Mouse (Mus musculus) layer of hippocampus, adult 9-10 months (tissue): ENCODE results near the gene Tcl1b5.
A peak's percentile ranks its signal among the peaks of the same experiment; 100 is the strongest.
"Not testable (repeated sequence)": the region's sequence is repeated elsewhere in the genome, so short reads cannot be mapped to it uniquely, and the experiment has no call there.

Experiments used
- DNase-seq: peaks from one replicate; pipeline ENCODE4 v3.0.0; 2022; ENCODE audit warnings: low spot score

Tcl1b5 gene

DNA sequence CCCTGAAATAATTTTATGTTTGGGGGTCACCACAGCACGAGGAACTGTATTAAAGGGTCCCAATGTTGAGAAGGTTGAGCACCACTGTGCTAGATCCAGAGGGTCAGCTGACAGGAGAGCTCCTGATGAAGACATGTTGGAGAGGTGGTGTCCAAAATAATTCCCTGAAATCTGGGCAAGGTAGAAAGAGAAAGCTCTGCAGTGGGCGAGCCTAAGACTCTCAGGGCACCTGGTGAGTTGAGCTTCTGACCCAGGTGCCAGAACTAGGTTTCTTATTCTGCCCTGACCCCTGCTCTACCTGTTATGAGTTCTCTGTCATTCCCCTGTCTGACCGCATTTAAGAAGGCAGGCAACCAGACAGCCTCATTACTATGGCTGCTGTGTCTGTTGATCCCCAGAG lies at the start of gene Tcl1b5:
TSS of gene Tcl1b5 (plus strand) at position 301 of the 400 bp plus-strand sequence.
- DNase-seq: not testable (repeated sequence)

GRCm38 (mm10) chr12:105126516-105126915 lies 49.6 kb upstream of the Tcl1b5 start:
- DNase-seq: no peak

DNA sequence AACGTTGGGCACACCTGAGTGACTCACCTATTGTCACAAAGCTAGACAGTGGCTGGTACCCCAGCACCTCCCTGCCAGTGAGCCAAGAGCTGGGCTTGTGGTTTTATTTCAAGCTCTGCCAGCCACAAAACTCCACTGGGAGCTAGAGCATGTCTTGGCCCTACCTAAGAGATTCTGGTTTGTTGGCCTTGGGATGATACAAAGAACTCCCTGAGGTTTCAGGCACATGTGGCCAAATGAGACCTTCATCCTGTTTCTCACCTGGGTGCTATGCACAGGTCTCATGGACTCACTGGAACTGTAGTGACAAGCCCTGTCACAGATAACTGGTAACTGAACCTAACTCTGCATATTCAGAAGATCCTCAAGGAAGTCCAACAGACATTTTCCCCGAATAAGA lies 48.5 kb upstream of the Tcl1b5 start:
- DNase-seq: no peak

- not testable (repeated sequence) for DNase-seq
Measured at GRCm38 (mm10) chr12:105129494-105130205, 46.5 kb upstream of the Tcl1b5 start.

- DNase-seq: not testable (repeated sequence)
Measured at GRCm38 (mm10) chr12:105134167-105134566, 42.0 kb upstream of the Tcl1b5 start.

DNA sequence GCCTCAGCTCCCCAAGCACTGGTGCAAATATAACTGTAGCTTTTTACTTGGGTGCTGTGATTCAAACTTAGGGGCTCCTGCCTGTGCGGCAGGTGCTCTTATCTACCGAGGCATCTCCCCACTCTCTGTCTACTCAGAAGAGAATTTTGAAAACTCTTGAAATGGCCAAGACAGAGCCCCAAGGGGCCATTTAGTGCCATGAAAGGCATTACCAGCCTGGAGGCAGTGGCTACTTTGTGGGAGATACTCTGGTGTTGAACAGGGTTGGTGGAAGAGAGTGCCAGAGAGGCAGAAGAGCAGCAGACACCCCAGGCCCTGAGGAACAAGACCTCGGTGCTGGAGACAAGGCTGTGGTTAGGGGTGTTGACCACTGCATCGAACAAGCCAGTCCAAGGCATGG lies 41.3 kb upstream of the Tcl1b5 start:
- DNase-seq: not testable (repeated sequence)

GRCm38 (mm10) chr12:105137729-105138128 lies 38.4 kb upstream of the Tcl1b5 start:
- not testable (repeated sequence) for DNase-seq

GRCm38 (mm10) chr12:105143096-105143495 lies 33.0 kb upstream of the Tcl1b5 start:
- no peak for DNase-seq

DNA sequence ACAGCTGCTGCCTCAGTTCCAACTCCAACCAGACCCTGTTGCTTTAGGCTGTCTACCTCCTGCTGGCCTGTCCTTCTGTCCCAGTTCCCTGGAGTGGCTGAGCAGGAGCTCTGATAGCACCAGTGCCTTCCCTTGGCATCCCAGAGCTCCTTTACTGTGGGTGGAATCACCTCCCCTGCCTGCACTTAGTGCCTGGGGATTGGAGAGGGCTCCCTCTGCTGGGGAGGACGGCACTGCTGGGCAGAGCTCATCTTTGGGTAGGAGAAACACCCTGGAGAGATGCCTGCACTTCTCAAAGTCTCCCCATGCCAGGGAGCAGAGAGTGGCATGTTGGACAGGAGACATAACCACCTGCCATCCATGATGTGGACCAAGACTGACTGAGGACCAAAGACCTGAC lies 31.2 kb upstream of the Tcl1b5 start:
- not testable (repeated sequence) for DNase-seq

- DNase-seq: no peak
Measured at GRCm38 (mm10) chr12:105145714-105146113, 30.4 kb upstream of the Tcl1b5 start, which contains the start of gene Tcl1b2. TSS of gene Tcl1b2 (plus strand) at chr12:105146014.

DNA sequence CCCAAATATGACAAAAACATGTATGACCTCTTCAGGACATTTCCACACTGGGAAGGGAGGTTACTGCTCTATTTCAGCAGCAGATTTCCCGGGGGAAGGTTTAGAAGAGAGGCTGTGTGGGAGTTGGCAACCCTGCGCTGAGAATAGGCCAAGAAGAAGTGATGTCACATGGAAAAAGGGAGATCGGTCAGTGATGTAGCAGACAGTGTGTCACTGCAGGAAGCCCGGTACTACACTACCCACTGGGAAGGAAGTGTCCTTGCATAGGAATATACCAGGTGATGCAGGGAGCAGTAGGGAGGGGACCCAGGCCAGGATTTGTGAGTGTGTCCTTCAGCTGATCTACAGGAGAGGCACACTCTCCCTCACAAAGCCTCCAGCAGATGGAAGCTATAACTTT lies 20.9 kb upstream of the Tcl1b5 start:
- DNase-seq: not testable (repeated sequence)

- no peak for DNase-seq
Measured at GRCm38 (mm10) chr12:105158842-105159241, 17.3 kb upstream of the Tcl1b5 start.

DNA sequence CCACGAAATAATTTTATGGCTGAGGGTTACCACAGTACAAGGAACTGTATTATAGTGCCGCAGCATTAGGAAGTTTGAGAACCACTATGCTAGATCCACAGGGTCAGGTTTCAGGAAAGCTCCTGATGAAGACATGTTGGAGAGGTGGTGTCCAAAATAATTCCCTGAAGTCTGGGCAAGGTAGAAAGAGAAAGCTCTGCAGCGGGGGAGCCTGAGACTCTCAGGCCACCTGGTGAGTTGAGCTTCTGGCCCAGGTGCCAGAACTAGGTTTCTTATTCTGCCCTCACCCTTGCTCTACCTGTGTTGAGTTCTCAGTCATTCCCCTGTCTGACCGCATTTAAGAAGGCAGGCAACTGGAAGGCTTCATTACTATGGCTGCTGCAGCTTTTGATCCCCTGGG lies 16.8 kb upstream of the Tcl1b5 start, which contains the start of gene Tcl1b1:
TSS of gene Tcl1b1 (plus strand) at position 301 of the 400 bp plus-strand sequence.
- no peak for DNase-seq

GRCm38 (mm10) chr12:105166734-105167133 lies 9.4 kb upstream of the Tcl1b5 start:
- no peak for DNase-seq

- DNase-seq: no peak
Measured at GRCm38 (mm10) chr12:105173366-105173765, 2.8 kb upstream of the Tcl1b5 start.

- peak; percentile 17 for DNase-seq
Measured at GRCm38 (mm10) chr12:105174318-105174717, 1.8 kb upstream of the Tcl1b5 start.

- not testable (repeated sequence) for DNase-seq
Measured at GRCm38 (mm10) chr12:105181040-105181644, 5.0 kb downstream of the Tcl1b5 start.

DNA sequence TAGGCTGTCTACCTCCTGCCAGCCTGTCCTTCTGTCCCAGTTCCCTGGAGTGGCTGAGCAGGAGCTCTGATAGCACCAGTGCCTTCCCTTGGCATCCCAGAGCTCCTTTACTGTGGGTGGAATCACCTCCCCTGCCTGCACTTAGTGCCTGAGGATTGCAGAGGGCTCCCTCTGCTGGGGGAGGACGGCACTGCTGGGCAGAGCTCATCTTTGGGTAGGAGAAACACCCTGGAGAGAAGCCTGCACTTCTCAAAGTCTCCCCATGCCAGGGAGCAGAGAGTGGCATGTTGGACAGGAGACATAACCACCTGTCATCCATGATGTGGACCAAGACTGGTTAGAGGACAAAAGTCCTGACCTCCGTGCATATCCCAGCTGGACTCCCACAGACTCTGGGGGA lies 12.8 kb downstream of the Tcl1b5 start:
- DNase-seq: not testable (repeated sequence)

DNA sequence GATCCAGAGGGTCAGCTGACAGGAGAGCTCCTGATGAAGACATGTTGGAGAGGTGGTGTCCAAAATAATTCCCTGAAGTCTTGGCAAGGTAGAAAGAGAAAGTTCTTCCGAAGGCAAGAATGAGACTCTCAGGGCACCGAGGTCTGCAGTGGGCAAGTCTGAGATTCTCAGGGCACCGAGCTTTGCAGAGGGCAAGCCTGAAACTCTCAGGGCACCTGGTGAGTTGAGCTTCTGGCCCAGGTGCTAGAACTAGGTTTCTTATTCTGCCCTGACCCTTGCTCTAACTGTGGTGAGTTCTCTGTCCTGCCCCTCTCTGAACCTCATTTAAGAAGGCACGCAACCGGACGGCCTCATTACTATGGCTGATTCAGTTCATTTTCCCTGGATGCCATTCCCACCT lies 14.6 kb downstream of the Tcl1b5 start, which contains the start of gene Tcl1b3:
TSS of gene Tcl1b3 (plus strand) at position 301 of the 400 bp plus-strand sequence.
- DNase-seq: not testable (repeated sequence)

DNA sequence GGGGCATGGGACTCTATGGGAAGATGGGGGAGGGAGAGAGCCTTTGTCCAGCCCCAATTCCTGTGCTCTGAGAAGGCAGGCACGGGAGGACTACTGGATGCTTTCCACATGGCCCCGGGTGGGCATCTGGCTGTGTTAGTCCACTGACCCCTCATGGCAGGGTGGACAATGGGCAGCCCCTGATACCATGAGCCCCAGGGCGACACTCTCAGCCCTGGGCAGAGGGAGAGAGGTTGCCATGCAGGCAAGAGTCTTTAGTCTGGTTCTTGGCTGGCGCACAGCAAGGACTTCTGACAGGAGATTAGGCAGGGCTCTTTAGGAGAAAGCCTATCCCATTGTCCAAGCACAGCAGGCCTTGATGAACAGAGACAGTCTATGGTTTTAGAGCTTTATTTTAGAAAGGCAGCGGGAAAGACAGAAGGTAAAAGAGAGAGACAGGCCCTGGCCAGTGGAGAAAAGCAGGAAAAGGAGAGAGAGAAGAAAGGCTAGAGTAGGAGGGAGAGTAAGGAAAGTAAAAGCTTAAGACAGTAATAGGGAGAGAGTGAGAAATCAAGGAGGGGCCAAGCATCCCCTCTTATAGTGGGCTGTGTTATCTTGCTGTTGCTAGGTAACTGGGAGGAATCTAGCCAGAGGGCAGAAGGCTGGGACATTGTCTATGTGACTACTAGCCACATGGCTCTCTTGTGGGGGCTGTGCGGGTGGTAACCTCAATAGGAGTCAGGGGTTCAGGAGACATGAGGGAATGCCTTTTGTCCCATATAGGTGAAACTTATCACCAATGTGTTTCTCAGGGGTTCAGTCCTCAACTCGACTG lies 23.7 kb downstream of the Tcl1b5 start:
- not testable (repeated sequence) for DNase-seq

- DNase-seq: not testable (repeated sequence)
Measured at GRCm38 (mm10) chr12:105201657-105202056, 25.5 kb downstream of the Tcl1b5 start, which contains the start of gene Tcl1b4. TSS of gene Tcl1b4 (plus strand) at chr12:105201957.

- no peak for DNase-seq
Measured at GRCm38 (mm10) chr12:105207071-105207470, 30.9 kb downstream of the Tcl1b5 start.
